Mouse (Mus musculus): ENCODE measurements at regions not wholly inside any gene's neighbourhood (a gene's known extent, or its start where the extent isn't known, plus 50 kb on each side); places are given as distances from the start of the nearest gene placed in this dataset.

GRCm38 (mm10) chr15:63052570-63053255 is 792.3 kb downstream of the Gsdmc2 start:
- TF ChIP-seq UBTF (IDR thresholded peaks at IDR 0.05; ENCODE audit: borderline replicate concordance, insufficient read depth, low read depth, low read length) (no peak), NELFE (IDR thresholded peaks at IDR 0.05; ENCODE audit: low read depth, low read length) (no peak), TAL1 (IDR thresholded peaks at IDR 0.05; ENCODE audit: low read length) (no peak), RCOR1 (IDR thresholded peaks at IDR 0.05; ENCODE audit: low read depth, low read length) (no peak), USF2 (IDR thresholded peaks at IDR 0.05; ENCODE audit: borderline replicate concordance in 1 of 2, insufficient read depth in 1 of 2, low read depth in 1 of 2, low read length in 2 of 2) (no peak), CHD2 (IDR thresholded peaks at IDR 0.05; ENCODE audit: low read length) (no peak)
